Mouse (Mus musculus) hindbrain, embryonic 16.5 days (tissue): ENCODE results near the gene Ttc7. TPM values are rescaled to one million over a fixed set of nuclear protein-coding genes. Genes with fewer than 3 reads are reported as not detected.

Experiments used
- ATAC-seq: fragments of 200-750 bp; cut with Nextera tagmentation; 2 replicates; pipeline ENCODE4 v1.8.0; 2017; ENCODE audit warnings: moderate TSS enrichment, moderate library complexity
- H3K27ac ChIP-seq: fragments of 300-500 bp; sonication (generic); 2 replicates; pipeline ENCODE4 v1.5.1; 2014; ENCODE audit warnings: low read depth, mild to moderate bottlenecking, control low read depth, low read length, moderate library complexity
- H3K27me3 ChIP-seq: fragments of 300-500 bp; sonication (generic); replicated peaks from 2 replicates; pipeline ENCODE4 v1.6.1; 2014; ENCODE audit warnings: low read length; ENCODE audit not compliant: control insufficient read depth, insufficient read depth
- H3K36me3 ChIP-seq: fragments of 300-500 bp; sonication (generic); 2 replicates; pipeline ENCODE4 v1.6.1; 2014; ENCODE audit warnings: mild to moderate bottlenecking, low read length, moderate library complexity, mixed read lengths; ENCODE audit not compliant: control insufficient read depth, insufficient read depth
- H3K4me1 ChIP-seq: fragments of 300-500 bp; sonication (generic); 2 replicates; pipeline ENCODE4 v1.6.1; 2014; ENCODE audit warnings: low read depth, low read length; ENCODE audit not compliant: control insufficient read depth, insufficient read depth
- H3K4me2 ChIP-seq: fragments of 300-500 bp; sonication (generic); 2 replicates; pipeline ENCODE4 v1.6.1; 2014; ENCODE audit warnings: mild to moderate bottlenecking, low read length, control low read depth, moderate library complexity
- H3K4me3 ChIP-seq: fragments of 300-500 bp; sonication (generic); 2 replicates; pipeline ENCODE4 v1.5.1; 2014; ENCODE audit warnings: mild to moderate bottlenecking, low read length, control low read depth, moderate library complexity
- H3K9ac ChIP-seq: fragments of 300-500 bp; sonication (generic); 2 replicates; pipeline ENCODE4 v1.6.1; 2014; ENCODE audit warnings: low read depth, mild to moderate bottlenecking, control low read depth, low read length, moderate library complexity
- H3K9me3 ChIP-seq: fragments of 300-500 bp; sonication (generic); 2 replicates; pipeline ENCODE4 v1.6.1; 2014; ENCODE audit warnings: mild to moderate bottlenecking, low read length, moderate library complexity; ENCODE audit not compliant: control insufficient read depth
- WGBS: fragments of 180-500 bp; shearing (Covaris S2); extraction: QIAGEN DNeasy Blood & Tissue Kit; methylation state at CpG from one replicate; pipeline ENCODE4 v1.1.7; 2014; 5-methylcytosine and 5-hydroxymethylcytosine counted together
- polyA plus RNA-seq: library from polyadenylated mRNA; unstranded; fragments of >200 nt; fragmentation: Nextera tagmentation; extraction: Ambion mirVana; gene quantifications from 2 replicates; pipeline ENCODE4 v1.2.1, GENCODE M21; 2015

Gene Ttc7
- polyA plus RNA-seq, 1 experiment from 2014 or later, result 6.1 TPM

- H3K27ac ChIP-seq, result no peak overlapping the region
- H3K4me3 ChIP-seq, result no peak overlapping the region
- no peak for ATAC-seq
- no peaks in the 10 kb centered on the region for H3K27me3 ChIP-seq
- no peaks in the 10 kb centered on the region for H3K36me3 ChIP-seq
- no peaks in the 10 kb centered on the region for H3K9me3 ChIP-seq
- WGBS, result 58% methylated on average over 3 of the region's 3 CpGs
- H3K4me2 ChIP-seq, result no peak overlapping the region
- peaks cover 6% of the 10 kb centered on the region; the same call in 1 of the 2 replicates for H3K4me1 ChIP-seq
- H3K9ac ChIP-seq, result no peak overlapping the region
Observed at GRCm38 (mm10) chr17:87385835-87386234, 103.1 kb downstream of the Ttc7 start.

- Histone ChIP-seq H3K27ac (no peak overlapping the region; the same call in 1 of the 2 replicates), H3K36me3 (no peaks in the 10 kb centered on the region), H3K9me3 (no peaks in the 10 kb centered on the region), H3K4me3 (no peak overlapping the region), H3K27me3 (no peaks in the 10 kb centered on the region), H3K9ac (no peak overlapping the region), H3K4me1 (peaks cover 6% of the 10 kb centered on the region; the same call in 1 of the 2 replicates), H3K4me2 (no peak overlapping the region)
- ATAC-seq, result no peak
- 21% methylated on average over 5 of the region's 5 CpGs for WGBS
Observed at GRCm38 (mm10) chr17:87387068-87387467, 104.4 kb downstream of the Ttc7 start.

GRCm38 (mm10) chr17:87391242-87391641, 108.6 kb downstream of the Ttc7 start:
- ATAC-seq, result peak; percentile 60; the same call in 1 of the 2 replicates
- Histone ChIP-seq H3K27me3 (no peaks in the 10 kb centered on the region; the same call in 1 of the 2 replicates), H3K27ac (no peak overlapping the region), H3K4me1 (peaks cover 6% of the 10 kb centered on the region; the same call in 1 of the 2 replicates), H3K9ac (no peak overlapping the region), H3K36me3 (no peaks in the 10 kb centered on the region), H3K4me2 (no peak overlapping the region), H3K9me3 (no peaks in the 10 kb centered on the region), H3K4me3 (no peak overlapping the region)
- WGBS, result 53% methylated on average over 7 of the region's 7 CpGs

GRCm38 (mm10) chr17:87397088-87397487, 114.4 kb downstream of the Ttc7 start:
- no peaks in the 10 kb centered on the region for H3K4me1 ChIP-seq
- no peak overlapping the region for H3K9ac ChIP-seq
- H3K27me3 ChIP-seq, result no peaks in the 10 kb centered on the region; the same call in 1 of the 2 replicates
- no peaks in the 10 kb centered on the region for H3K9me3 ChIP-seq
- ATAC-seq, result no peak
- no peaks in the 10 kb centered on the region for H3K36me3 ChIP-seq
- H3K4me3 ChIP-seq, result no peak overlapping the region
- no peak overlapping the region for H3K4me2 ChIP-seq
- 66% methylated on average over 11 of the region's 11 CpGs for WGBS
- no peak overlapping the region for H3K27ac ChIP-seq

GRCm38 (mm10) chr17:87402444-87402843, 119.8 kb downstream of the Ttc7 start:
- no peak for ATAC-seq
- Histone ChIP-seq H3K27me3 (no peaks in the 10 kb centered on the region), H3K4me2 (no peak overlapping the region), H3K4me3 (no peak overlapping the region), H3K9ac (no peak overlapping the region), H3K4me1 (no peaks in the 10 kb centered on the region), H3K9me3 (no peaks in the 10 kb centered on the region), H3K36me3 (no peaks in the 10 kb centered on the region), H3K27ac (no peak overlapping the region)
- 92% methylated on average over 11 of the region's 11 CpGs for WGBS

- Histone ChIP-seq H3K27ac (no peak overlapping the region), H3K4me2 (no peak overlapping the region), H3K36me3 (no peaks in the 10 kb centered on the region), H3K4me1 (no peaks in the 10 kb centered on the region), H3K9ac (no peak overlapping the region), H3K9me3 (no peaks in the 10 kb centered on the region), H3K27me3 (no peaks in the 10 kb centered on the region), H3K4me3 (no peak overlapping the region)
- no peak for ATAC-seq
- WGBS, result 80% methylated on average over 4 of the region's 4 CpGs
Observed at GRCm38 (mm10) chr17:87403462-87403861, 120.8 kb downstream of the Ttc7 start.

GRCm38 (mm10) chr17:87405576-87405975, 122.9 kb downstream of the Ttc7 start:
- H3K4me2 ChIP-seq, result no peak overlapping the region
- no peaks in the 10 kb centered on the region for H3K27me3 ChIP-seq
- WGBS, result 78% methylated on average over 11 of the region's 11 CpGs
- ATAC-seq, result no peak
- H3K36me3 ChIP-seq, result no peaks in the 10 kb centered on the region
- no peak overlapping the region for H3K4me3 ChIP-seq
- no peak overlapping the region for H3K9ac ChIP-seq
- no peak overlapping the region for H3K27ac ChIP-seq
- H3K9me3 ChIP-seq, result no peaks in the 10 kb centered on the region
- no peaks in the 10 kb centered on the region for H3K4me1 ChIP-seq

GRCm38 (mm10) chr17:87406646-87407045, 124.0 kb downstream of the Ttc7 start:
- Histone ChIP-seq H3K36me3 (no peaks in the 10 kb centered on the region), H3K27me3 (no peaks in the 10 kb centered on the region), H3K9ac (no peak overlapping the region), H3K4me1 (no peaks in the 10 kb centered on the region), H3K4me3 (no peak overlapping the region), H3K4me2 (no peak overlapping the region), H3K9me3 (no peaks in the 10 kb centered on the region), H3K27ac (no peak overlapping the region)
- ATAC-seq, result no peak
- 89% methylated on average over 4 of the region's 4 CpGs for WGBS

GRCm38 (mm10) chr17:87418082-87418481, 135.4 kb downstream of the Ttc7 start:
- Histone ChIP-seq H3K9me3 (no peaks in the 10 kb centered on the region), H3K4me3 (no peak overlapping the region), H3K9ac (no peak overlapping the region), H3K27me3 (no peaks in the 10 kb centered on the region), H3K27ac (no peak overlapping the region), H3K36me3 (no peaks in the 10 kb centered on the region), H3K4me1 (no peaks in the 10 kb centered on the region), H3K4me2 (no peak overlapping the region)
- 78% methylated on average over 7 of the region's 7 CpGs for WGBS
- ATAC-seq, result no peak

- no peak within 1 kb of the TSS for H3K4me3 ChIP-seq
- H3K27me3 ChIP-seq, result no peaks in the 10 kb centered on the region
- no peak within 1 kb of the TSS for H3K27ac ChIP-seq
- no peaks in the 10 kb centered on the region for H3K4me1 ChIP-seq
- H3K4me2 ChIP-seq, result no peak within 1 kb of the TSS
- peak; percentile 30 for ATAC-seq
- peaks cover 20% of the 10 kb centered on the region for H3K36me3 ChIP-seq
- no peaks in the 10 kb centered on the region for H3K9me3 ChIP-seq
- no peak within 1 kb of the TSS for H3K9ac ChIP-seq
- WGBS, result 51% methylated on average over 24 of the region's 24 CpGs
Observed at GRCm38 (mm10) chr17:87427511-87427910, 144.8 kb downstream of the Ttc7 start, which contains the start of gene Stpg4. Gene Stpg4 (minus strand): TSS chr17:87427741.
